Mouse (Mus musculus) limb, embryonic 15.5 days (tissue): ENCODE results near the gene Rspo3. TPM values are rescaled to one million over a fixed set of nuclear protein-coding genes. Genes with fewer than 3 reads are reported as not detected.

Experiments used
- ATAC-seq: fragments of 200-750 bp; cut with Nextera tagmentation; 2 replicates; pipeline ENCODE4 v1.8.0; 2017; ENCODE audit warnings: low read depth, moderate TSS enrichment; ENCODE audit not compliant: insufficient number of reproducible peaks, low FRiP score, low TSS enrichment
- H3K27ac ChIP-seq: fragments of 300-500 bp; sonication (generic); 2 replicates; pipeline ENCODE4 v1.5.1; 2015; ENCODE audit warnings: moderate library complexity, mild to moderate bottlenecking, inconsistent platforms
- H3K27me3 ChIP-seq: fragments of 300-500 bp; sonication (generic); 2 replicates; pipeline ENCODE4 v1.6.1; 2015; ENCODE audit warnings: inconsistent platforms
- H3K36me3 ChIP-seq: fragments of 300-500 bp; sonication (generic); 2 replicates; pipeline ENCODE4 v1.6.1; 2015; ENCODE audit warnings: inconsistent platforms
- H3K4me1 ChIP-seq: fragments of 300-500 bp; sonication (generic); 2 replicates; pipeline ENCODE4 v1.6.1; 2015; ENCODE audit warnings: inconsistent platforms
- H3K4me2 ChIP-seq: fragments of 300-500 bp; sonication (generic); 2 replicates; pipeline ENCODE4 v1.6.1; 2015; ENCODE audit warnings: mild to moderate bottlenecking, inconsistent platforms
- H3K4me3 ChIP-seq: fragments of 300-500 bp; sonication (generic); 2 replicates; pipeline ENCODE4 v1.5.1; 2015; ENCODE audit warnings: mild to moderate bottlenecking, inconsistent platforms
- H3K9ac ChIP-seq: fragments of 300-500 bp; sonication (generic); 2 replicates; pipeline ENCODE4 v1.6.1; 2015; ENCODE audit warnings: inconsistent platforms
- H3K9me3 ChIP-seq: fragments of 300-500 bp; sonication (generic); 2 replicates; pipeline ENCODE4 v1.6.1; 2016; ENCODE audit warnings: inconsistent platforms
- WGBS: fragments of 180-500 bp; shearing (Covaris S2); methylation state at CpG from one replicate; pipeline ENCODE4 v1.1.7; 2015; 5-methylcytosine and 5-hydroxymethylcytosine counted together
- polyA plus RNA-seq: library from polyadenylated mRNA; unstranded; fragments of >200 nt; fragmentation: Nextera tagmentation; extraction: Ambion mirVana; gene quantifications from 2 replicates; pipeline ENCODE4 v1.2.1, GENCODE M21; 2015

Gene Rspo3
- polyA plus RNA-seq, 1 experiment from 2014 or later = 18.1 TPM

- no peak overlapping the region for H3K4me3 ChIP-seq
- H3K27me3 ChIP-seq = no peaks in the 10 kb centered on the region
- H3K4me1 ChIP-seq = no peaks in the 10 kb centered on the region
- H3K27ac ChIP-seq = no peak overlapping the region
- no peak for ATAC-seq
- no peak overlapping the region for H3K9ac ChIP-seq
- H3K9me3 ChIP-seq = no peaks in the 10 kb centered on the region
- H3K4me2 ChIP-seq = no peak overlapping the region
- WGBS = 89% methylated on average over 1 of the region's 1 CpGs
- H3K36me3 ChIP-seq = no peaks in the 10 kb centered on the region
Measured at GRCm38 (mm10) chr10:29513563-29513962, 22.1 kb downstream of the Rspo3 start.

GRCm38 (mm10) chr10:29508167-29508566 lies 27.5 kb downstream of the Rspo3 start:
- Histone ChIP-seq H3K27me3 (no peaks in the 10 kb centered on the region), H3K4me2 (no peak overlapping the region), H3K4me1 (no peaks in the 10 kb centered on the region), H3K36me3 (no peaks in the 10 kb centered on the region), H3K27ac (no peak overlapping the region), H3K9me3 (no peaks in the 10 kb centered on the region), H3K4me3 (no peak overlapping the region), H3K9ac (no peak overlapping the region)
- ATAC-seq = no peak
- WGBS = 67% methylated on average over 2 of the region's 2 CpGs

- Histone ChIP-seq H3K27me3 (no peaks in the 10 kb centered on the region), H3K4me2 (no peak overlapping the region), H3K9ac (no peak overlapping the region), H3K9me3 (no peaks in the 10 kb centered on the region), H3K27ac (no peak overlapping the region), H3K4me1 (no peaks in the 10 kb centered on the region), H3K4me3 (no peak overlapping the region), H3K36me3 (no peaks in the 10 kb centered on the region)
- no peak for ATAC-seq
- 76% methylated on average over 3 of the region's 3 CpGs for WGBS
Measured at GRCm38 (mm10) chr10:29497205-29497822, 38.4 kb downstream of the Rspo3 start.

- Histone ChIP-seq H3K27me3 (no peaks in the 10 kb centered on the region), H3K4me2 (no peak overlapping the region), H3K9ac (no peak overlapping the region), H3K4me3 (no peak overlapping the region), H3K4me1 (no peaks in the 10 kb centered on the region), H3K36me3 (no peaks in the 10 kb centered on the region), H3K27ac (no peak overlapping the region), H3K9me3 (no peaks in the 10 kb centered on the region)
- ATAC-seq = no peak
- WGBS = 85% methylated on average over 1 of the region's 1 CpGs
Measured at GRCm38 (mm10) chr10:29493996-29494395, 41.7 kb downstream of the Rspo3 start.

- Histone ChIP-seq H3K4me1 (no peaks in the 10 kb centered on the region), H3K36me3 (no peaks in the 10 kb centered on the region), H3K27ac (no peak overlapping the region), H3K9me3 (no peaks in the 10 kb centered on the region), H3K4me3 (no peak overlapping the region), H3K27me3 (no peaks in the 10 kb centered on the region), H3K4me2 (no peak overlapping the region), H3K9ac (no peak overlapping the region)
- 67% methylated on average over 1 of the region's 1 CpGs for WGBS
- ATAC-seq = no peak
Measured at GRCm38 (mm10) chr10:29480945-29481344, 54.7 kb downstream of the Rspo3 start.

- Histone ChIP-seq H3K9me3 (no peaks in the 10 kb centered on the region), H3K4me1 (no peaks in the 10 kb centered on the region), H3K27ac (no peak overlapping the region), H3K36me3 (no peaks in the 10 kb centered on the region), H3K27me3 (no peaks in the 10 kb centered on the region), H3K4me2 (no peak overlapping the region), H3K9ac (no peak overlapping the region), H3K4me3 (no peak overlapping the region)
- 57% methylated on average over 3 of the region's 3 CpGs for WGBS
- ATAC-seq = no peak
Measured at GRCm38 (mm10) chr10:29479401-29479800, 56.3 kb downstream of the Rspo3 start.

GRCm38 (mm10) chr10:29470454-29470853 lies 65.2 kb downstream of the Rspo3 start:
- Histone ChIP-seq H3K27ac (no peak overlapping the region), H3K36me3 (0 out of 2 replicates have a peak, but pooled peaks cover 4% of the 10 kb centered on the region), H3K4me1 (no peaks in the 10 kb centered on the region), H3K4me3 (no peak overlapping the region), H3K9ac (no peak overlapping the region), H3K4me2 (no peak overlapping the region), H3K27me3 (no peaks in the 10 kb centered on the region), H3K9me3 (no peaks in the 10 kb centered on the region)
- WGBS = 73% methylated on average over 5 of the region's 5 CpGs
- no peak for ATAC-seq

- no peaks in the 10 kb centered on the region for H3K9me3 ChIP-seq
- no peak overlapping the region for H3K4me3 ChIP-seq
- no peak for ATAC-seq
- no peak overlapping the region for H3K27ac ChIP-seq
- WGBS = 71% methylated on average over 3 of the region's 3 CpGs
- H3K27me3 ChIP-seq = no peaks in the 10 kb centered on the region
- H3K36me3 ChIP-seq = no peaks in the 10 kb centered on the region
- no peaks in the 10 kb centered on the region for H3K4me1 ChIP-seq
- H3K4me2 ChIP-seq = no peak overlapping the region
- H3K9ac ChIP-seq = no peak overlapping the region
Measured at GRCm38 (mm10) chr10:29460100-29460499, 75.6 kb downstream of the Rspo3 start.

- no peak for ATAC-seq
- Histone ChIP-seq H3K9me3 (no peaks in the 10 kb centered on the region), H3K27me3 (no peaks in the 10 kb centered on the region), H3K36me3 (no peaks in the 10 kb centered on the region), H3K4me1 (no peaks in the 10 kb centered on the region), H3K4me2 (no peak overlapping the region), H3K27ac (no peak overlapping the region), H3K4me3 (no peak overlapping the region), H3K9ac (no peak overlapping the region)
- 67% methylated on average over 2 of the region's 2 CpGs for WGBS
Measured at GRCm38 (mm10) chr10:29459632-29460031, 76.0 kb downstream of the Rspo3 start.

GRCm38 (mm10) chr10:29445076-29445475 lies 90.6 kb downstream of the Rspo3 start:
- no peaks in the 10 kb centered on the region for H3K4me1 ChIP-seq
- ATAC-seq = no peak
- no peak overlapping the region for H3K4me3 ChIP-seq
- H3K27ac ChIP-seq = no peak overlapping the region
- H3K4me2 ChIP-seq = no peak overlapping the region
- 0 out of 2 replicates have a peak, but pooled peaks cover 2% of the 10 kb centered on the region for H3K36me3 ChIP-seq
- H3K9me3 ChIP-seq = no peaks in the 10 kb centered on the region
- 79% methylated on average over 3 of the region's 3 CpGs for WGBS
- H3K9ac ChIP-seq = no peak overlapping the region
- no peaks in the 10 kb centered on the region for H3K27me3 ChIP-seq

GRCm38 (mm10) chr10:29441297-29441696 lies 94.4 kb downstream of the Rspo3 start:
- no peak overlapping the region for H3K4me2 ChIP-seq
- WGBS = 84% methylated on average over 5 of the region's 5 CpGs
- no peak overlapping the region for H3K4me3 ChIP-seq
- H3K36me3 ChIP-seq = no peaks in the 10 kb centered on the region
- H3K27me3 ChIP-seq = no peaks in the 10 kb centered on the region
- H3K9me3 ChIP-seq = no peaks in the 10 kb centered on the region
- H3K4me1 ChIP-seq = no peaks in the 10 kb centered on the region
- ATAC-seq = no peak
- no peak overlapping the region for H3K9ac ChIP-seq
- no peak overlapping the region for H3K27ac ChIP-seq

- 79% methylated on average over 1 of the region's 1 CpGs for WGBS
- H3K36me3 ChIP-seq = no peaks in the 10 kb centered on the region
- H3K27ac ChIP-seq = no peak overlapping the region
- no peaks in the 10 kb centered on the region for H3K9me3 ChIP-seq
- H3K4me3 ChIP-seq = no peak overlapping the region
- no peaks in the 10 kb centered on the region for H3K4me1 ChIP-seq
- no peak overlapping the region for H3K9ac ChIP-seq
- H3K4me2 ChIP-seq = no peak overlapping the region
- H3K27me3 ChIP-seq = no peaks in the 10 kb centered on the region
- ATAC-seq = no peak
Measured at GRCm38 (mm10) chr10:29432935-29433453, 102.7 kb downstream of the Rspo3 start.

GRCm38 (mm10) chr10:29426660-29427059 lies 109.0 kb downstream of the Rspo3 start:
- Histone ChIP-seq H3K27ac (no peak overlapping the region), H3K27me3 (no peaks in the 10 kb centered on the region), H3K9me3 (no peaks in the 10 kb centered on the region), H3K36me3 (no peaks in the 10 kb centered on the region), H3K4me1 (no peaks in the 10 kb centered on the region), H3K4me3 (no peak overlapping the region), H3K4me2 (no peak overlapping the region), H3K9ac (no peak overlapping the region)
- WGBS = 80% methylated on average over 2 of the region's 2 CpGs
- ATAC-seq = no peak
